Mouse (Mus musculus): ENCODE results near the gene Paics. TPM values are rescaled to one million over a fixed set of nuclear protein-coding genes. Genes with fewer than 3 reads are reported as not detected.
"Not testable (repeated sequence)": the region's sequence is repeated elsewhere in the genome, so short reads cannot be mapped to it uniquely, and the experiment has no call there.

Paics gene
- polyA plus RNA-seq, 1 experiment from 2014 or later = 246 TPM

GRCm38 (mm10) chr5:76954271-76954900 lies 3.3 kb downstream of the Paics start:
- H3K4me3 ChIP-seq = no peak overlapping the region
- H3K27ac ChIP-seq = 0 out of 2 replicates have a peak overlapping the region, but pooled peaks have one; percentile 41

DNA sequence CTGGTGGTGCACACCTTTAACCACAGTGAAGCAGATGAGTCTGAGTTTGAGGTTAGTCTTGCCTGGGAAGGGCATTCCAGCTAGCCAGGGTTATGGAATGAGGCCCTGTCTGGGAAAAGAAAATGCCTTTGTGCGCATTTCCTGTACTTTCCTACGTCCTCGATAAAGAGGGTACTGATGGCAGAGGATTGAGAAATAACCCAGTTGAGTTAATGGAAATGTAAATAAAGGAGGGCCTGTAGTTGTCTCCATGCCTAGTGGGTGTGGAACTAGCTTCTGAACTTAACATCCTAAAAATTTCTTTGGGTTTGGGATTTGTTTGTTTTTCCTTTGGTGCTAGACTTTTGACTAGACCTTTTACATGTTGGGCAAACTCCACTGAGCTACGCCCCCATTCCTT lies 4.4 kb downstream of the Paics start:
- 71% methylated on average over 4 of the region's 4 CpGs for WGBS (ENCODE audit: insufficient replicate concordance)
- H3K4me3 ChIP-seq = no peak overlapping the region
- H3K36me3 ChIP-seq = peaks cover 72% of the 10 kb centered on the region
- H3K27me3 ChIP-seq (replicated peaks) = no peaks in the 10 kb centered on the region
- H3K27ac ChIP-seq = no peak overlapping the region
- H3K9me3 ChIP-seq (replicated peaks) = no peaks in the 10 kb centered on the region
- no peak for ATAC-seq
- no peak overlapping the region for H3K4me2 ChIP-seq
- H3K4me1 ChIP-seq = peaks cover 37% of the 10 kb centered on the region
- no peak overlapping the region for H3K9ac ChIP-seq

More at GRCm38 (mm10) chr5:76954271-76954900, 3.3 kb downstream of the Paics start:
- Histone ChIP-seq H3K36me3 (peaks cover 61% of the 10 kb centered on the region), H3K9me3 (replicated peaks) (no peaks in the 10 kb centered on the region), H3K9ac (peak overlapping the region; percentile 29; the same call in 1 of the 2 replicates), H3K4me1 (peaks cover 46% of the 10 kb centered on the region), H3K4me2 (peak overlapping the region; percentile 97), H3K27me3 (replicated peaks) (no peaks in the 10 kb centered on the region)
- ATAC-seq = no peak
- 67% methylated on average over 6 of the region's 6 CpGs for WGBS (ENCODE audit: insufficient replicate concordance)

GRCm38 (mm10) chr5:76957954-76958353 lies 6.8 kb downstream of the Paics start:
- H3K4me3 ChIP-seq = no peak overlapping the region
- 90% methylated on average over 1 of the region's 1 CpGs for WGBS (ENCODE audit: insufficient replicate concordance)
- H3K9me3 ChIP-seq (replicated peaks) = no peaks in the 10 kb centered on the region
- H3K4me2 ChIP-seq = no peak overlapping the region
- ATAC-seq = no peak
- H3K9ac ChIP-seq = no peak overlapping the region
- no peak overlapping the region for H3K27ac ChIP-seq
- no peaks in the 10 kb centered on the region for H3K27me3 ChIP-seq (replicated peaks)
- peaks cover 28% of the 10 kb centered on the region for H3K4me1 ChIP-seq
- H3K36me3 ChIP-seq = peaks cover 96% of the 10 kb centered on the region

DNA sequence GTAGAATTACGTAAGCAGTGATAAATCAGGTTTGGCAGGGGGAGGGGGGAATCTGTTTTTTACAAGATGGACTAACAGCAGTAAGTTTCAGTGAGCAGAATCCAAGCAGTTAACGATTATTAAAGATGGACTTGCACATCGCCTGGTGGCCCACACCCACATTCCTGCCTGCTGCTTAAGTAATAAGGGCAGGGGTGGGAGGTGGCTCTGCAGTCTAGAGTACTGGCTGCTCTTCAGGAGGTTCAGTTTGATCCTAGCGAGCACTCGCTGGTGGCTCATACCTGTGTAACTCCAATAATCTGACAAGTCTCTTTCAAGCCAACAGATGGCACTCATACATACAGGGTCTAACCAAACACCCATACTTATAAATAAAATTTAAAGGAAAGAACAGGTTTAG lies 8.5 kb downstream of the Paics start:
- no peak overlapping the region for H3K4me2 ChIP-seq
- H3K36me3 ChIP-seq = peaks cover 99% of the 10 kb centered on the region
- peaks cover 14% of the 10 kb centered on the region for H3K4me1 ChIP-seq
- no peak for ATAC-seq
- no peak overlapping the region for H3K9ac ChIP-seq
- H3K27ac ChIP-seq = no peak overlapping the region
- 87% methylated on average over 5 of the region's 5 CpGs for WGBS (ENCODE audit: insufficient replicate concordance)
- no peak overlapping the region for H3K4me3 ChIP-seq
- H3K9me3 ChIP-seq (replicated peaks) = no peaks in the 10 kb centered on the region
- no peaks in the 10 kb centered on the region for H3K27me3 ChIP-seq (replicated peaks)

GRCm38 (mm10) chr5:76962545-76962944 lies 11.4 kb downstream of the Paics start:
- Histone ChIP-seq H3K27ac (no peak overlapping the region), H3K4me1 (no peaks in the 10 kb centered on the region), H3K4me2 (no peak overlapping the region), H3K36me3 (peaks cover 98% of the 10 kb centered on the region), H3K27me3 (replicated peaks) (no peaks in the 10 kb centered on the region), H3K4me3 (no peak overlapping the region), H3K9ac (no peak overlapping the region), H3K9me3 (replicated peaks) (no peaks in the 10 kb centered on the region)
- ATAC-seq = no peak
- 82% methylated on average over 11 of the region's 11 CpGs for WGBS (ENCODE audit: insufficient replicate concordance)

- H3K27ac ChIP-seq = no peak overlapping the region
- H3K4me1 ChIP-seq = no peaks in the 10 kb centered on the region
- H3K36me3 ChIP-seq = peaks cover 99% of the 10 kb centered on the region
- H3K9ac ChIP-seq = no peak overlapping the region
- no peaks in the 10 kb centered on the region for H3K27me3 ChIP-seq (replicated peaks)
- H3K4me2 ChIP-seq = no peak overlapping the region
- H3K4me3 ChIP-seq = no peak overlapping the region
- no peak for ATAC-seq
- no peaks in the 10 kb centered on the region for H3K9me3 ChIP-seq (replicated peaks)
- 83% methylated on average over 3 of the region's 3 CpGs for WGBS (ENCODE audit: insufficient replicate concordance)
These were observed 13.5 kb downstream of the Paics start for GRCm38 (mm10) chr5:76964651-76965050.

DNA sequence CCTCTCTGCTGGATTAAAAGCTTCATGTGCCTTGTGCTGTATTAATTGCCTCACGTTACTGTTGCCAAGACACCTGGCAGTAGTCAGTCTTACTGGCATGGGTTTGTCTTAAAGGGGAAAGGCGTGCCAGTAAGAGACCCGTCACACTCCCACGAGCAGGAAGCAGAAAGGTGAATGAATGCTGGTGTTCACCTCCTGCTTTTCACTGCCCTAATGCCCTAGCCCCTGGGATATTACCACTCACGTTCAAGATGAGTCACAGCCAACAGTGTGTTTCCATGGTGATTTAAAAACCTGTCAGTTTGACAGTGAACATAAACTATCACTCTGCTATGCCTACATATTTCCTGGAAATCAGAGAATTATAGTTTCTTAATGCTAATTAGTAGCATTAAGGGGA lies 18.1 kb downstream of the Paics start:
- Histone ChIP-seq H3K4me3 (no peak overlapping the region), H3K4me1 (peaks cover 10% of the 10 kb centered on the region), H3K4me2 (no peak overlapping the region), H3K9me3 (replicated peaks) (no peaks in the 10 kb centered on the region), H3K9ac (no peak overlapping the region), H3K27ac (no peak overlapping the region), H3K27me3 (replicated peaks) (no peaks in the 10 kb centered on the region), H3K36me3 (peaks cover 72% of the 10 kb centered on the region)
- ATAC-seq = no peak
- WGBS (ENCODE audit: insufficient replicate concordance) = 76% methylated on average over 5 of the region's 5 CpGs

- Histone ChIP-seq H3K4me1 (peaks cover 19% of the 10 kb centered on the region), H3K36me3 (peaks cover 56% of the 10 kb centered on the region)
- not testable (repeated sequence) for ATAC-seq; H3K4me2 ChIP-seq; H3K9me3 ChIP-seq (replicated peaks); H3K27me3 ChIP-seq (replicated peaks); H3K9ac ChIP-seq; H3K4me3 ChIP-seq; H3K27ac ChIP-seq
- 55% methylated on average over 1 of the region's 1 CpGs for WGBS (ENCODE audit: insufficient replicate concordance)
These were observed 20.0 kb downstream of the Paics start for GRCm38 (mm10) chr5:76971115-76971514.

GRCm38 (mm10) chr5:76973488-76973887 lies 22.4 kb downstream of the Paics start:
- no peaks in the 10 kb centered on the region for H3K27me3 ChIP-seq (replicated peaks)
- H3K27ac ChIP-seq = no peak overlapping the region; the same call in 1 of the 2 replicates
- H3K9me3 ChIP-seq (replicated peaks) = no peaks in the 10 kb centered on the region
- ATAC-seq = no peak
- H3K4me3 ChIP-seq = peak overlapping the region; percentile 98
- peaks cover 53% of the 10 kb centered on the region for H3K36me3 ChIP-seq
- peak overlapping the region; percentile 83 for H3K4me2 ChIP-seq
- peak overlapping the region; percentile 95; the same call in 1 of the 2 replicates for H3K9ac ChIP-seq
- peaks cover 23% of the 10 kb centered on the region for H3K4me1 ChIP-seq
- 44% methylated on average over 3 of the region's 3 CpGs for WGBS (ENCODE audit: insufficient replicate concordance)

DNA sequence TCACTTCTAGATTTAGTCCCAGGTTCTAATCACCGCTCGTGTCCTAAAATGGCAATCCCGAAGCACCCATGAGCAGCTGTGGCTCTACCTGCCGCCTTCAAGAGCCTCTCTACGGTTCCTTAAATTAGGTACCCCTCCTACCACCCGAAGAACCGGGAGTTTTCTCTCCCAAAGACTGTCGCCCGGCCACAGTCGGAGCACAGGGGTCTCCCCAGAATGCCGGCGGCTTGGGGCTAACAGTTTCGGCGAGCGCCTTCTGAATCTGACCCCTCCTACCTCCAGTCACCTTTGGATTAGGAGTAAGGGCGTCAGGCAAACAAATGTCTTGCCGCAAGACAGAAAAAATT lies 23.1 kb downstream of the Paics start:
- Histone ChIP-seq H3K27ac (peak overlapping the region; percentile 48), H3K4me3 (peak overlapping the region; percentile 98), H3K4me2 (peak overlapping the region; percentile 83), H3K4me1 (peaks cover 23% of the 10 kb centered on the region), H3K9me3 (replicated peaks) (no peaks in the 10 kb centered on the region), H3K9ac (peak overlapping the region; percentile 95), H3K27me3 (replicated peaks) (no peaks in the 10 kb centered on the region), H3K36me3 (peaks cover 53% of the 10 kb centered on the region)
- WGBS (ENCODE audit: insufficient replicate concordance) = 2% methylated on average over 17 of the region's 17 CpGs
- ATAC-seq = peak; percentile 42

GRCm38 (mm10) chr5:76974554-76975285 lies 23.6 kb downstream of the Paics start, which contains the start of gene Srp72:
TSS of gene Srp72 (plus strand) at chr5:76974683.
- Histone ChIP-seq H3K27me3 (replicated peaks) (no peaks in the 10 kb centered on the region), H3K36me3 (peaks cover 53% of the 10 kb centered on the region), H3K4me2 (peak within 1 kb of the TSS; percentile 83), H3K4me1 (peaks cover 23% of the 10 kb centered on the region), H3K4me3 (peak within 1 kb of the TSS; percentile 98), H3K27ac (peak within 1 kb of the TSS; percentile 87), H3K9ac (peak within 1 kb of the TSS; percentile 95), H3K9me3 (replicated peaks) (no peaks in the 10 kb centered on the region)
- under 1% methylated on average over 58 of the region's 60 CpGs for WGBS (ENCODE audit: insufficient replicate concordance)
- peak; percentile 91 for ATAC-seq

- WGBS (ENCODE audit: insufficient replicate concordance) = 79% methylated on average over 8 of the region's 8 CpGs
- peak overlapping the region; percentile 83 for H3K4me2 ChIP-seq
- peak overlapping the region; percentile 95 for H3K9ac ChIP-seq
- H3K4me3 ChIP-seq = peak overlapping the region; percentile 98
- peak overlapping the region; percentile 87; the same call in 1 of the 2 replicates for H3K27ac ChIP-seq
- H3K36me3 ChIP-seq = peaks cover 52% of the 10 kb centered on the region
- no peaks in the 10 kb centered on the region for H3K27me3 ChIP-seq (replicated peaks)
- ATAC-seq = no peak
- no peaks in the 10 kb centered on the region for H3K9me3 ChIP-seq (replicated peaks)
- peaks cover 23% of the 10 kb centered on the region for H3K4me1 ChIP-seq
These were observed 24.6 kb downstream of the Paics start for GRCm38 (mm10) chr5:76975736-76976135.

All from liver, embryonic 12.5 days (tissue).